Mouse (Mus musculus) left cerebral cortex, adult 11 months (tissue): ENCODE data around the gene Gm27235.
"Not testable (repeated sequence)": the region's sequence is repeated elsewhere in the genome, so short reads cannot be mapped to it uniquely, and the experiment has no call there.

Experiments used
- DNase-seq: peaks from one replicate; pipeline ENCODE4 v3.0.0; 2022; ENCODE audit warnings: low spot score

Gene Gm27235

GRCm38 (mm10) chr9:35790001-35790400, at the start of gene Gm27235, which contains the start of gene D730048I06Rik:
Gm27235 (minus strand) TSS chr9:35790101.
D730048I06Rik (minus strand) TSS chr9:35790112.
- DNase-seq, result no peak

- not testable (repeated sequence) for DNase-seq
Observed at GRCm38 (mm10) chr9:35817881-35818280, 28.0 kb upstream of the Gm27235 start.

GRCm38 (mm10) chr9:35798146-35798545, 8.2 kb upstream of the Gm27235 start:
- DNase-seq, result no peak

DNA sequence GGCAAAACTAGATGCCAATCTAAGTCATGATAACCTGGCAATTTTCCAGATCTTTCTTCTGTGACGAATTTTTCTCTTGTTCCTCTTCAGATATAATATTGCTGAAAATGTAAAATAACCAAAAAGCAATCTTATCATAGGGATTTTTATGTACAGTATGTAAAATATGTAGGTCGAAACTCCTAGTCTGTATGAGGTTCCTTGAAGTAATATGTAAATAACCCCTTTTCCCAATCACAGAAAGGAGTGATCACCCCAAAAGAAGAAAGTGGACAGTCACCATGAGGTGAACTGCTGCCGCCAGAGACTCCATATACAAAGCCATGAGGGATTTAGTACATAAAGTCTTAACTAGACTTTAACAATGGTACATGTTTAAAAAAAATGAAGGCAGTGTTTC, 11.9 kb downstream of the Gm27235 start, which contains the start of gene Gm17727:
Gene Gm17727 (minus strand): TSS at position 101 of the 400 bp plus-strand sequence.
- DNase-seq, result no peak

- DNase-seq, result no peak
Observed at GRCm38 (mm10) chr9:35756843-35757242, 33.1 kb downstream of the Gm27235 start.

GRCm38 (mm10) chr9:35740749-35741148, 49.2 kb downstream of the Gm27235 start, which contains the start of gene Gm17677:
Gm17677 (plus strand) TSS chr9:35741049.
- DNase-seq, result no peak
